Mouse (Mus musculus): ENCODE data around the gene Zfp62.

- no peak for TF ChIP-seq CTCF (IDR thresholded peaks at IDR 0.05; ENCODE audit: low read depth)
- no peak for TF ChIP-seq EP300 (IDR thresholded peaks at IDR 0.05; ENCODE audit: low read depth)
Observed at GRCm38 (mm10) chr11:49265101-49265500, 62.0 kb downstream of the Zfp62 start.
